Mouse (Mus musculus): ENCODE measurements around the gene Lgr4.

Lgr4 gene

DNA sequence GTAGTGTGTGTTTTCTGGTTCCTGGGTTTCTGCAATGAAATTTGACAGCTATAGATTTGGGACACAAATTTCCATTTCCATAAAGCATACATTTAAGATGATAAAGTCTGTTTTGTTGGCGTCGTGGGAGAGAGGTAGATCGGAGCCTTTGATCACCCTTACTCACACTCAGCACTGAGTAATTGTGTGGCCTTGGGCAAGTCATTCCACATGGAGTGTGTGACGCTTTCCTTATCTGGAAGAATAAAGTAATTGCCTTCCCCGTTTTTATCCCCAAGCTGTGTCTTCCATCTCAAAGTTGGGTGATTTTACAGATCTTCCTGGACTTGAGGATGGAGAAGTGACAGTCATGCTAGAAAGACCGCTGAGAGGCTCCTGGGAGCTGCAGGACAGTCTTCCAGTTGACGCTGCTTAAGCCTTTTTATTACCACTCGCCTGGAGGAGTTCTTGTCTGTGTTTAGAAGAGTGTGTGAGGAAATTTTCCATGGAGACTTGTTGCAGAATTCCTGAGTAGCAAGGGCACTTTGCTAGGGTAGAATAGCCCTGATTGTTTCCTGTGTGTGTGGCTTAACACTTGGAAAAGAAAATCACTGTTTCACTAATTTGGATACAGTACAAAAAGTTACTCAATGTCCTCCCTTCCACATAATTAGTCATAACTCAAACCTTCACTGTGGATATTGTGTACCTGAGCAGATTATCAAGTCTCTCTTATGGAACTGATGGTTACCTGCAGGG, 4.0 kb downstream of the Lgr4 start:
- no peak for DNase-seq (ENCODE audit: low read depth)

DNA sequence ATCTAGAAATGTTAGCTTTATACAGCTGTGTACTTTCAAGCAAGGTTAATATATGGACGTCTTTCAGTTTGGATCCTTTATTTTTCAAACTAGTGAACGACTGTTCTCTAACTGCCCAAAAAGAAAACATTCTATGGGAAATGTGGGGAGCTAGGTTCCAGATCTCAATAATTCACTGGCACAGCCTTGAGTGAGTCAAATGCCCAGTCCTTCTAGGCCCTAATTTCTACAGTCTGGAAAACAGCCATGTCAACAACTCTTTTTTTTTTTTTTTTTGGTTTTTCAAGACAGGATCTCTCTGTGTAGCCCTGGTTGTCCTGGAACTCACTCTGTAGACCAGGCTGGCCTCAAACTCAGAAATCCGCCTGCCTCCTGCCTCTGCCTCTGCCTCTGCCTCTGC, 4.9 kb downstream of the Lgr4 start:
- DNase-seq (ENCODE audit: low read depth) = no peak

DNA sequence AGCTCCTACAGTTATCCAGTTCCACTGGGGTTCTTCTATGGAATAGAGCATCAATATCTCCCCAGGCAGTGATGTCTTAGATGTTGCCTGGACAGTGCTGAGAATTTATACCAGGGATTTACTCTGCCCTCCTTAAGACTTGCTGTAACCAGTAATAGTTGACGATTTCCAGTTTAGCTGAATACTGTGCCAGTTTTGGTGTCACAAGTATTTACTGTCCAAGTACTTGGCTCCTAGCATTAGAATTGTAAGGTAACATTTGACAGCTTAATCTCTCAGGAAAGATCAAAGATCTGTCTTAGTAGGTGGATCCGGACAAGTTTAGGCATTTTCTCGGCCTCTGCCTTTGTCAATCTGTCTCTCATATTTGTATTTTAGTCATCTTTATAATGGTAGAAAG, 5.6 kb downstream of the Lgr4 start:
- DNase-seq (ENCODE audit: low read depth) = no peak

DNA sequence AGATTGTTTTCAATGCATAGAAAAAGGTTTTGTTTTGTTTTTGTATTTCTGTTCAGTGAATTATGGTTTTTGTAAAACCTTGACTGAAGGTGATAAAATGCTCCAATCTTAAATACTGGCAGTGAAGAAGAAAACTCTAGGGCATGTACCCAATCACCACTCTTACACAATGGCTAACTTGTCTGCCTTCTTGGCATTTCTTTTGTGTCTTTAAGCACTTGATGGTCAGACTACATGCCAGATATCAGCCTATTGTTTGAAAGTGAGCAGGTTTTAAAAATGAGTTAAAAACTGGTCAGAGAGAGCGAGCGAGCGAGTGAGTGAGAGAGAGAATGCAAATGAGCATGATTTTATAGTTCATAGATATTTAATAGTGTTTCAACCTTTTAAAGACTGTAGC, 6.5 kb downstream of the Lgr4 start:
- no peak for DNase-seq (ENCODE audit: low read depth)

DNA sequence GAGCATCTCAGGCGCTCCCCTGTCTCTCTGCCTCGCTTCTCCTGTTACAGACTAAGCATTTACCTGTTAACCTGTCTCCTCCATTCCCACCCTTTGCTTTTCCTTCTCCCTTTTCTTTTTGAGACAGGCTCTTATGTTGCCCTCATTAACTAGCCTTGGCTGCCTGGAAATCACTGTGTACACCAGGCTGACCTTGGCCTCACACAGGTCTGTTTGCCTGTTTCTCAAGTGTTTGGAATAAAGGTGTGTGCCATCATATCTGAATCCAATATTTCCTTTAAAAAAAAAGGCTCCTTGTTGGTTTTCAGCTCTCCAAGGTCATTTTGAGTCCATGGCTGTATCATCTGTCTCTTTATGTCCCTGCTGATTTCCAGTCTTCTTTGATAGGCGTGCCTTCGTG, 9.5 kb downstream of the Lgr4 start:
- no peak for DNase-seq (ENCODE audit: low read depth)

DNA sequence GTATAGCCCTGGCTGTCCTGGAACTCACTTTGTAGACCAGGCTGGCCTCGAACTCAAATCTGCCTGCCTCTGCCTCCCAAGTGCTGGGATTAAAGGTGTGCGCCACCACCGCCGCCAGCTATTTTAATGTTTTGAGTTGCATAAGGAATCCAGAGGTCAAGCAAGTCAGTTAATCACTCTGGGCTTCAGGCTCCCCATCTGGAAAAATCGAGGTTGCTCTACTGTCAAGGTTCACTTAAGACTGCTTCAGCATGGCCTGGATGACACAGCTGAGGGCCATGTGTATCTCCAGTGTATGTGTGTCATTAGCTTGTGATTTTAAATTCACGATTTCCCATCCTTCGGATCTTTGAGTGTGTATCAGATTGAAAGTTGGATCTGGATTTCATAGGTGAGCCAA, 10.0 kb downstream of the Lgr4 start:
- no peak for DNase-seq (ENCODE audit: low read depth)

DNA sequence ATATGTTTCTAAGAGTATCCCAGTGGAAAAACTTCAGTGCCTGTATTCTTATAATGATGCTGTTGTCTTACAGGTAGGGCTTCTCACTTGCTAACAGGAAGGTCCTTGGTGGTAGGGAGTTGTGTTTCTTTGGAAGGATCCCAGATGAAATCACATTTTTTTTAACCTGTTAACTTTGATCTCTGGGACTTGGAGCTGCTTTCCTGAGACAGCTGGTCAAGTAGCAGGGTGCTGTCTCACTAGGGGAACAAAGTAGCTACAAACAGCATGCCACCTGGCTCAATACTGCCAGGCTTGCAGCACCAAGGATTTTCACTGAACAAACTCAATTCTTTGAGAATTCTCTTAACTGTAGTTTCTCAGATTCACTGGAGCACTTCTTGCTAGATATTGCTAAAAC, 10.4 kb downstream of the Lgr4 start:
- no peak for DNase-seq (ENCODE audit: low read depth)

DNA sequence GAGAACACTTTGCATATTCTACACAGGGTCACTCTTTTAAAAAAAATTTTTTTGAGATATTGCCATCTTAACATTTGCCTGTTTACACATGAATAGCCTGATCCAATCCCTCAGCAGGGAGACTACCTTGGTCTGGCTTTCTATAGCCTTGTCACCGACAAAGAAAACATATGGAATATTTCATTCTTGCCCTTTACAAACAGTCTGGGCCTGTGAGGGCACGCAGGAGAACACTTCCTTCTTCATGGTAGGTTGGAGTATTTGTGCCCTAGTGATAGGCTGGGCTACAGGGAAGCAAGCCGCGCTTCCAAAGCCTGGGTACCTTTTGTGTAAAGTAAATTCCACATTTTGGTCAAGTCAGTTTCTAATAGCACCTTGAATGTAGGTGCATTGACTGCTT, 11.3 kb downstream of the Lgr4 start:
- no peak for DNase-seq (ENCODE audit: low read depth)

DNA sequence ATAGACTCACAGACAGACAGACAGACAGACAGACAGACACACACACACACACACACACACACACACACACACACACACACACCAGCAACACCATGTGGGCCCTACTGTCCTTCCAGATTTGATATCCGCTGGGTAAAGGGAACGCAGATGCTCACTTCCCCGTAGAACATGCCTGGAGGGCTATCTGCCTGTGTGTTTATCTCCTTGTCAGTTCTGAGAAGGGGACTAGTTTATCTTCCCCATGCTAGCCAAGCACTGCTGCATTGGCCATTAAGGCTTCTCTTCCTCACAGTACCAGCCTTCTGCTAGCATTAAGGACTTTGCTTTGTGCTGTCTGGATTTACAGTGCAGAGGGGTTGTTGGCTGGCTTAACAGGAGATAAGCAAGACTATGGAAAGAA, 11.8 kb downstream of the Lgr4 start:
- no peak for DNase-seq (ENCODE audit: low read depth)

DNA sequence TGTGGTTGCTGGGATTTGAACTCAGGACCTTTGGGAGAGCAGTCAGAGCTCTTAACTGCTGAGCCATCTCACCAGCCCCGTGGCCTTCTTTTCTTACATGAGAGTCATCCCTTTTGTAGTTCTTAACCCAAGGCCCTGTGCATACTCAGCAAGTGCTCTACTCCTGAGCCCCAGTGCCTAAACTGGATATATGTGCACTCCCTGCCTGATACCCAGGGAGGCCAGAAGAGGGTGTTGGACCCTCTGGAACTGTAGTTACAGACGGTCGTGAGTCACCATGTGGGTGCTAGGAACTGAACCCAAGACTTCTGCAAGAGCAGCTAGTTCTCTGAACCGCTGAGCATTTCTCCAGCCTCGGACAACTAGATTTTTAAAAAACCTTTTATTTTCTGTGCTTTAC, 12.9 kb downstream of the Lgr4 start:
- DNase-seq (ENCODE audit: low read depth) = no peak

DNA sequence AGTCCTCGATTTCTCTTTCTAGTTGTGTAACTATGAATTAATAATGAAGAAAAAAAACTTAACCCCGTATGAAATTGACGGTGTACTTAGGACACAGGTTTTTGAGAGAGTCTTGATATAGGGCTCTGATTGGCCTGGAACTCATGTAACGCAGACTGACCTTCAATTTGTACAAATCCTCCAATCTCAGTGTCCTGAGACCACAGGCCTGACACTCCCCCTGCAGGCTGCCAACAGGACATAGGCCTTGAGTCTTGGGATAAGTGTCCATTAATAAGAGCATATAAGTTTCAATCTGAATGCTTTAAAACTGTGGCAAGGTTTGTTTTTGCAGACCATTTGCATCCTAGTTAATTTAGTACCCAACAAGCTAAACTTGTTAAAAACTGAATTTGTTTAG, 13.3 kb downstream of the Lgr4 start:
- DNase-seq (ENCODE audit: low read depth) = no peak

DNA sequence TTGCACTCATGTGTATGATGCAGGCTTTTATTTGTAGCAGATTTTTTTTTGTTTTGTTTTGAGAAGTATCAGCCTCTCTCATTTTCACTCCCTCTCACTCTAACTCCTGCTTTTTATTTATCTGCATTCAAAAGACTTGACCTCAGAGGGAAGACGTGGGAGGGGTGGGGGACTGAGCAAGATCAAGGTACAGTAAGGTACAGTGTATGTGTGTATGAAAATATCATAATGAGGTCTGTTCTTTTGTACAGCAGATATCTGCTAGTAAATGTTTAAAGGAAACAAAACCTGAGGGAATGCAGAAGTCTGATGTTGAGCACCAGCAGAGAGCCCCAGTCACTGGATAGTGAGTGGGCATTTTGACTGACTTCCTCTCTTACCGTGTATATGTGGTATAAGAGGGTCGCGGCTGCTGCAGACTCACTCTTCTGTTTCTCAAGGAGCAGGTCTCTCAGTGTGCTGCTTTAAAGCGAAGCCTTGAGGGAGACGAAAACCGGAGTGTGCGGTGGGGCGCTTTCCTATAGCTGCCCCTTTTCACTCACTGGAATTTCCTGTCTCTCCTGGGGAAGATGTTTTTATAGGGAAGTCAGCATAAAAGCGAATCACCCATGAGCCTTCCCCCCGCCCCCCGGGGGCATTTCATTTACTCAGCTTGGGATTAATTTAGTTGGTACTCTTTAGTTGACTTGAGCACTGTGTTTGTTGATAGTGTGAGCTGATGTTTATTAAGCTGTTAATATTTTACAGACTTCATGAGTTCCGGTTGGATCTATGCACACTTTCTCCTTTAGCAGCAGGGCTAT, 14.7 kb downstream of the Lgr4 start:
- no peak for DNase-seq (ENCODE audit: low read depth)

DNA sequence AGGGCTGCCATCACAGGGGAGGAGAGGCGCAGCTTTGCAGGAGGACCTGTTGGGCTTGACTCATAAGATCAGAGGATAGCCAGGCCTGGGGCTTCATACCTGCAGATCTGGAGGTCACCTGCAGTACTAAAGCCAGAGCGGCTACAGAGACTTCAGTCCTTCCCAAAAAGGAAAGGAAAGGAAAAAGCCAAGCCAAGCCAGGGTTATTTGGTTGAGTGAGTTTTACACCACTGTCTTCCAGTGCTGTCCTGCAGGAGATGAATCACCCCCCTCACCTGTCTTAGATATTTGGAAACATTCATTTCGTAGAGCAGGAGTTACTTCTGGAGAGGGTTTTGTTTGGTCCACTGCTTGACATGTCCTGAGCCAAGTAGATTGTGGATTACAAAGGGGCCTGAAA, 15.7 kb downstream of the Lgr4 start:
- DNase-seq (ENCODE audit: low read depth) = no peak

DNA sequence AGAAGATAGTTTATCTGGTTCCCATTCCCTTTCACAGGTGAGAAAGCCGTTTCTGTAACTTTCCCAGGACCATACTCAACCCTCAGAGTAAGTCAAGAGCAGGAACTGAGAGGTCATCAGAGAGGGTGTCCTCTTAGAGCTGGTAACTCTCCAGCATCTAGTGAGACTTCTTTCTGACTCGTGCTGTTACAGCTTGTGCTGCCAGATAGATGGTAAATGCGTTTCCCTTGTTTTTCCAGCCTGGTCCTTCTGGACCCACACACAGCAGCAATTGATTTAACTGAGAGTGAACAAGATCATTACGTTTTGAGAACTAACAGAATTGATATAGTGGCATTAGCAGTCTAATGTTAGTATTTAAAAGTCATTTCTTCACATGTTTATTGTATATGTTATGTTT, 16.6 kb downstream of the Lgr4 start:
- no peak for DNase-seq (ENCODE audit: low read depth)

DNA sequence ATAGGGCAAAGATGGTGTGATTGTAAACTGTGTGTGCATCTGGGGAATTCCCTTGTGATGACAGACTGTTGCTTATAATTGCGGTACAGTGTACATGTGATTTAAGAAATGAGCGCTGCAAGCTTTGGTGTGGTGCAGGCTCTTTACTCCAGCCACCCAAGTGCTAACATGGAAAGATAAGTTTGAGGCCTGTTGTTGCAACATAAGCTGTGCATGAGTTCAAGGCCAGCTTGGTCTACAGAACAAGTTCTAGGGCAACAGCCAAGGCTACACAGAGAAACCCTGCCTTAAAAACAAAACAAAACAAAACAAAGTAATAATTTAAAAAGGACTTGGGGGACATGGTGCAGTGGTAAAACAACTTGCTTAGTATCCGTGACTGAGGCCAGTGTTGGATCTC, 17.7 kb downstream of the Lgr4 start:
- no peak for DNase-seq (ENCODE audit: low read depth)

DNA sequence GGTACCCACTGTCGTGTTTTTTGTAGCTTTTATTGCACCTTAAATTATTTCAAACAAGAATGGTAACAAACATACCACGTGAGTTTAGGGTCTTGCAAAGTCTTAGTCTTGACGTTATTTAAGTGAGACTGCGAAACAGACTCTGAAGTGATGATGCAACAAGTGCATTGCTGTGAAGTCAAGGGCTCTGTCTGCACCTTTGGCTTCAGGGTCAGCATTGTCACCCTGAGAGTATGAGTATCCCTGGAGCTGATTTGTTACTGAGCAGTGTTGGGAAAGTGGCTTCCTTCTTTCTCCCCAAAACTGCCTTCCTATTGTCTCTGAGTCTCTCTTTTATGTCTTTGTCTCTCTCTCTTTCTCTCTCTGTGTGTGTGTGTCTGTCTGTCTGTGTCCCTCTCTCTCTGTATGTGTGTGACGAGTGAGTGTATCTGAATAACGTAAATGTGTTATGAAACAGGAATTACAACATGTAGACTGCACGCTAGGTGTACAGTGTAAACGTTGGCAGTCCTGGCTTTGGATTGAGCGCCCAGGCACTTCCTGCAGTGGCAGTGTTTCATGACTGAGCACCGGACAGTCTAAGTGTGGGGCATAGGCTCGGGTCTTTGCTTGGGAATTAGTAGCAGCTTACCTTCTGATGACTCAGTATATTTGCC, 18.4 kb downstream of the Lgr4 start:
- no peak for DNase-seq (ENCODE audit: low read depth)

DNA sequence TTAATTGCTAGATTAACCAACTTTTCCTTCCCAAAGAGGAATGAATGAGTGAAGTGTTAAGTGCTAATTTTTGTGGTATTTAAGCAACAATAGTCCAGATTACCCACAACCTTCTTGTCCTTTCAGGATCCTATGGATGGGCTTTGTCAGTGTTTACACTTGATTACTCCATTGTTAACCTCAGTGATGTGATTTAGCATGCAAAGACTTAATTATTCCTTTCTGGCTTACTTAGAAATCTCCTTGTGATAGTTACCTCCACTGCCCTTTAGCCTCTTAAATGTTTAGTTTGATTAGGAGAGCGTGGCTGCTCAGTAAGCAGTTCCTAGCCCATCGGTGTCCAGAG, 18.9 kb downstream of the Lgr4 start:
- DNase-seq (ENCODE audit: low read depth) = no peak

DNA sequence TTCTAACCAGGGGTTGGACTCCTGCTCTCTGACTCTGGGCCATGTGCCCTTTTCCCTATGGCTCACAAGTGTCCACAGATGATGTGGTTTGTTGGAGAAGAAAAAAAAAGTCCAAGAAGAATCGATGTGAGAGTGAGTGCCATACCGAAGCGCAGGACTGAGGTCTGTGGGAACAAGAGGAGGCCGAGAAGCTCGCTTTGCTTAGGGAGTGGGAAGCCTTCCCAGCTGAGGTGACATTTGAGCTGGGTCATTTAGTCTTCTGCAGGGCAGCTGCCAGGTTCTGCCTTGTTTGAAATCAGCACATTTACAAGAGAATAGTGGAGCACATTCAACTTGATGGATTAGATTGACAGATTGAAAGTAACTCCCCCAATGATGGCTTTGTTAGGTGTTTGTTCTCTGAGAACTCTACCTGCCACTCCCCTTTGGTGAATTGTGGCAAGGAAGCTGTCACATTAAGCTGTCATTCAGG, 24.6 kb downstream of the Lgr4 start:
- no peak for DNase-seq (ENCODE audit: low read depth)

DNA sequence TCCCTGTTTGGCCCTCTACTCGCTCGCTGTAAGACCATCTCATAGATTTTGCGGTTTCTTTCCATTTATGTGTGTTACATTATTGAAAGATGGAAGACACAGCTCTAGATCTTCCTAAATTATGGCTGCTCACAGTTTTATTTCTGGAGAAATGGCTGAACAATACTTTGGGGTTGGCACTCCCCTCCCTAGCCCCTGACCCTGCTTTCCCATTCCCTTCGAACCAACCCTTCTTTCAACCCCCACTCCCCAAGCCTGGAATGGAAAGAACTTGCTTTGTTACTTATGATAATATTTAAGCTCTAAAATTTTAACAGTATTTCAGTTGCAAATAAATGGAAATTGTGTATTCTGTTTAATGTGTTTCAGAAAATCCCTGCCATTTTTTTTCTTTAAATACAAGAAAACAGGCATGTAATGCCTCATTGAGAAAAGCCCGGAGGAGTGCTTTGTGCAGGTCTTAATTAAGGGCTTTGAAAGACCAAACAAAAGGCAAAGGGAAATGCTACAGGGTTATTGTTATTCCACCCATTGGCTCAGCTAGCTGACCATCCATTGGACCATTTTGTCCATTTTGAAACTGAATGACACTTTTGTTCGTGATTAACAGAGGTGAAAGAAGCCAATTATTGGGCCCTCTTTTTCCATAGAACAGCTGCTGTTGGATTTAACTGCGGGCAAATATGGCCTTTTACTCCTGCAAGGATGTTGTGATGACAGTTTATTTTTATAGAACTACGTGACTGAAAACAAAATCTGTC, 25.5 kb downstream of the Lgr4 start:
- DNase-seq (ENCODE audit: low read depth) = no peak

DNA sequence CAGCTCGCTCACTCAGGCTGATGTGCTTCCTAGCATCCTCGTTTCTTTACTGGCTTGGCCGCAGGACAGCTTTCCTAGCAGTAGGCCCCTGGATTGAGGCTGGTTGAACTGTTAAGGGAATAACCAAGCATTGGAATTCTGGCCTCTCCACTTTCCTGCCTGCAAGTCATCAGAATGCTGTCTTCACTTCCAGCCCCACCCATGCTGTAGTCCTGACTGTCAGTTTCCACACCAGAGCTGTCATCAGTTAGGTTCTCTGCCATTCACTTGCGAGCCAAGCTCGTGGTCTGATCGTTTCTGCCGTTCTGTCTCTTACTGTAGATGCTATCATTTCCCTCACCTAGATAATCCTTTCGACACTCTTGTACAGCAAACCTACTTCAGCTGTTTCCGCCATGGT, 27.5 kb downstream of the Lgr4 start:
- no peak for DNase-seq (ENCODE audit: low read depth)

DNA sequence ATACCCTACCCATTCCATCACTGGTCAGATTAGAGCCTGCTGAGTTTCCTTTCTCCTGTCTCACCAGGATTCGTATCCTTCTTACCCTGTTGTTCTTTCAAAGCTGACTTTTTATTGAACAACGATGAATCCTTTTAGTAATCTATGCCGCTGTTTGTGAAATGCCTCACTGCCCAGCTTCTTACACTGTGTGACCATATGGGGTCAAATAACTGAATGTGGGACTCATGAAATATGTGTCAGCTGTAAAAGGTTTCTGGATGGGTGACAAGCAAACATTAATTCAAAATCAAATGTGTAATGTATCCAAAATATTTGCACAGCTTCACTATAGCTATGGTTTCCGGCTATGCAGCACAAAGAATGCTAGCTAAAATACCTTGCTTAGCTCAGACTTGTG, 28.1 kb downstream of the Lgr4 start:
- DNase-seq (ENCODE audit: low read depth) = no peak

DNA sequence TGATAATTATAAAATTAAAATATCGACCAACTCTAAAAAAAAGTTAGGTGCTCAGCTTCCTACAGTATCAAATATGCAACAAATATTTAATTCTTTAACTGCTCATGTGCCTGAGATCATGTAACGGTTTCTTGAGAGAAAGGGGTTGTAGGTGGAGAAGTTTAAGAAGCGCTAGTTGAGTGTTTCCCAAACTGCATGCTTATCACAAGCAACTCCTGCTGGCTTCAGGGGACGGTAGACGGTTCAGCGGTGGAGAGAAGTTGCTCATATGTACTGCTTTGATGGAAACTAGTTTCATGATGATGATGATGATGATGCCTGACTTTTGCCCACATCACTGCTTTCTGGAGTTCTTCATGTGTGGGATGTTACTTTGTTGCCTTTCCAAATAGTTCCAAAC, 29.0 kb downstream of the Lgr4 start:
- no peak for DNase-seq (ENCODE audit: low read depth)

DNA sequence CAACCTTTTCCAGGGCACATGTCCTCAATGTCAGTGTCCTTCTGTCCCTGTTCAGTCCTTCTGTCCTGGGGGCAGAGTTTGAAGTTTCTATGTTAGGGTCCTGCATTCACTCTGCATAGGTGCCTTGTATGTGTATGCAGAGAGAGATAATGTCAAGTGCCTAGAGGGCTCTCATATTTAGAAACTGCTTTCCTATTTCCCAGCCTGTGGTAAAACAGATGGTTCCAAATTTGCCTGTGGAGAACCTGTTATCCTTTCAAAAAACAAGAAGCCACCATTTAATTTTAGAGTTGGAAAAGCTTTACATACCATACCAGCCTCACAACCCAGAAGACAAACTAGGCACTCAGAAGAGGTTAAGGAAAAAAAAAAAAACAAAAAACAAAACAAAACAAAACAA, 32.1 kb downstream of the Lgr4 start:
- no peak for DNase-seq (ENCODE audit: low read depth)
